In genomic region chr2:166432948-166433654, GRCm38 (mm10) we compare ENCODE assay signal across 12 mouse cellular contexts.
DNase-seq lines count a peak whose midpoint lies in the region; ATAC-seq lines count a peak whose summit lies in the region.
"Had no signal": no experiment of that assay in that cellular context is flagged by ENCODE, and none has a peak within 500 bp of the region (broad histone marks: within the 10 kb centered on the region; RNA-seq: fewer than 3 reads in every experiment).

No protein-coding gene starts in this region.

- 78% methylated on average over 13 of the region's 13 CpGs for WGBS in hindbrain, embryonic 10.5 days
- WGBS in hindbrain, embryonic 11.5 days: 77% methylated on average over 13 of the region's 13 CpGs

- peaks cover 49% of the 10 kb centered on the region for H3K4me1 ChIP-seq in hindbrain, embryonic 10.5 days (replicated peaks)
- H3K4me1 ChIP-seq in hindbrain, embryonic 11.5 days (replicated peaks; ENCODE audit: control insufficient read depth, insufficient read depth, low read length): no peaks in the 10 kb centered on the region; the same call in 1 of the 2 replicates

- no peaks in the 10 kb centered on the region for H3K9me3 ChIP-seq in hindbrain, embryonic 10.5 days
- no peaks in the 10 kb centered on the region for H3K9me3 ChIP-seq in hindbrain, embryonic 11.5 days (ENCODE audit: control insufficient read depth, low read length)
- H3K9me3 ChIP-seq: limb, embryonic 13.5 days; neural tube, embryonic 12.5 days had no signal

- peak overlapping the region; percentile 37 for H3K27ac ChIP-seq in hindbrain, embryonic 10.5 days
- no peak overlapping the region for H3K27ac ChIP-seq in hindbrain, embryonic 11.5 days (ENCODE audit: low read depth, low read length)
- H3K27ac ChIP-seq: limb, embryonic 13.5 days; neural tube, embryonic 12.5 days had no signal

- DNase-seq in cerebellum, adult 11 months: no peak
- DNase-seq in hindbrain, embryonic 10.5 days (ENCODE audit: low spot score): no peak
- no peak for DNase-seq in hindbrain, embryonic 11.5 days (ENCODE audit: low spot score)
- DNase-seq in right cerebral cortex, postnatal 25 days: peak; percentile 19
- no peak for DNase-seq in right cerebral cortex, postnatal 4 days
- DNase-seq in ovary, postnatal 14 days (ENCODE audit: low spot score): no peak
- no peak for DNase-seq in adrenal gland, adult 18-20 months (ENCODE audit: low spot score in 2 of 2)
- DNase-seq: thymus, postnatal 4 days had no signal

- no peak overlapping the region for H3K4me3 ChIP-seq in hindbrain, embryonic 10.5 days
- no peak overlapping the region for H3K4me3 ChIP-seq in hindbrain, embryonic 11.5 days (ENCODE audit: low read depth, low read length)
- H3K4me3 ChIP-seq: limb, embryonic 13.5 days; neural tube, embryonic 12.5 days had no signal

- ATAC-seq in cerebellum, adult (ENCODE audit: insufficient number of reproducible peaks, low FRiP score, low TSS enrichment): peak; percentile 40; the same call in 1 of the 2 replicates
- no peak for ATAC-seq in hindbrain, embryonic 11.5 days (ENCODE audit: low FRiP score)

- no peak overlapping the region for H3K4me2 ChIP-seq in hindbrain, embryonic 11.5 days (replicated peaks; ENCODE audit: low read depth, low read length)
- H3K4me2 ChIP-seq: limb, embryonic 13.5 days; neural tube, embryonic 12.5 days had no signal

- no peak overlapping the region for H3K9ac ChIP-seq in hindbrain, embryonic 11.5 days (ENCODE audit: low read depth, low read length)
- H3K9ac ChIP-seq: limb, embryonic 13.5 days; neural tube, embryonic 12.5 days had no signal

- H3K36me3 ChIP-seq in hindbrain, embryonic 10.5 days: no peaks in the 10 kb centered on the region
- H3K36me3 ChIP-seq in hindbrain, embryonic 11.5 days (ENCODE audit: control insufficient read depth, insufficient read depth, low read length): no peaks in the 10 kb centered on the region
- H3K36me3 ChIP-seq: G1E; limb, embryonic 13.5 days; neural tube, embryonic 12.5 days had no signal

- peaks cover 19% of the 10 kb centered on the region for H3K27me3 ChIP-seq in hindbrain, embryonic 10.5 days (ENCODE audit: insufficient read depth, poor library complexity, severe bottlenecking)
- H3K27me3 ChIP-seq in hindbrain, embryonic 11.5 days (ENCODE audit: control insufficient read depth, insufficient read depth, low read length): no peaks in the 10 kb centered on the region
- H3K27me3 ChIP-seq: limb, embryonic 13.5 days; neural tube, embryonic 12.5 days had no signal
